Mouse (Mus musculus) MEL (cell line): Measurements from ENCODE around the gene Esr1. TPM values are rescaled to one million over a fixed set of nuclear protein-coding genes. Genes with fewer than 3 reads are reported as not detected.
"Not testable (repeated sequence)": the region's sequence is repeated elsewhere in the genome, so short reads cannot be mapped to it uniquely, and the experiment has no call there.

Experiments
- DNase-seq: peaks from one replicate; pipeline ENCODE4 v3.0.0; 2011; ENCODE audit warnings: low read depth, low spot score
- H3K27ac ChIP-seq: 2 replicates; pipeline ENCODE4 v1.5.1; 2012; ENCODE audit warnings: low read depth, mild to moderate bottlenecking, control low read depth, low read length, moderate library complexity; ENCODE audit not compliant: control insufficient read depth
- H3K27me3 ChIP-seq, 2 experiments: fragments of 150-350 bp in 1 of 2; sonication (generic) in 1 of 2; 2 replicates each; pipeline ENCODE4 v1.6.1; 2012; ENCODE audit warnings: low read length in 2 of 2, mild to moderate bottlenecking in 2 of 2, improper control_type of control experiment in 1 of 2, moderate library complexity in 1 of 2; ENCODE audit not compliant: insufficient read depth in 2 of 2, control insufficient read depth in 1 of 2
- H3K36me3 ChIP-seq, 2 experiments: 2 replicates each; pipeline ENCODE4 v1.6.1; 2012 to 2014; ENCODE audit warnings: low read length in 2 of 2, improper control_type of control experiment in 1 of 2, inconsistent platforms in 1 of 2, mild to moderate bottlenecking in 1 of 2; ENCODE audit not compliant: insufficient read depth in 2 of 2, control insufficient read depth in 1 of 2
- H3K4me1 ChIP-seq, 2 experiments: fragments of 150-350 bp in 1 of 2; sonication (generic) in 1 of 2; 2 replicates each; pipeline ENCODE4 v1.6.1; 2012; ENCODE audit warnings: low read length in 2 of 2, improper control_type of control experiment in 1 of 2, mild to moderate bottlenecking in 1 of 2; ENCODE audit not compliant: insufficient read depth in 2 of 2, control insufficient read depth in 1 of 2
- H3K4me3 ChIP-seq, 2 experiments: fragments of 150-350 bp in 1 of 2; sonication (generic) in 1 of 2; 2 replicates each; pipeline ENCODE4 v1.5.1; 2012; ENCODE audit warnings: low read depth in 2 of 2, low read length in 2 of 2, mild to moderate bottlenecking in 2 of 2, moderate library complexity in 2 of 2, control low read depth in 1 of 2, improper control_type of control experiment in 1 of 2; ENCODE audit not compliant: control insufficient read depth in 1 of 2, insufficient read depth in 1 of 2
- H3K79me2 ChIP-seq: 2 replicates; pipeline ENCODE4 v1.6.1; 2012; ENCODE audit warnings: mild to moderate bottlenecking, low read length, moderate library complexity; ENCODE audit not compliant: control insufficient read depth, poor library complexity, insufficient read depth
- H3K9ac ChIP-seq: 2 replicates; pipeline ENCODE4 v1.6.1; 2012; ENCODE audit warnings: low read depth, mild to moderate bottlenecking, control low read depth, low read length, moderate library complexity; ENCODE audit not compliant: control insufficient read depth, poor library complexity, severe bottlenecking
- H3K9me3 ChIP-seq: fragments of 150-350 bp; sonication (generic); replicated peaks from 2 replicates; pipeline ENCODE4 v1.6.1; 2012; ENCODE audit warnings: mild to moderate bottlenecking, low read length, improper control_type of control experiment, moderate library complexity; ENCODE audit not compliant: insufficient read depth
- CHD2 ChIP-seq: IDR thresholded peaks from 2 replicates; pipeline ENCODE4 v1.6.1; 2011; ENCODE audit warnings: low read length, improper control_type of control experiment
- ETS1 ChIP-seq: IDR thresholded peaks from 2 replicates; pipeline ENCODE4 v1.6.1; 2012; ENCODE audit warnings: low read depth, mild to moderate bottlenecking, inconsistent platforms, low read length, improper control_type of control experiment, moderate library complexity
- HCFC1 ChIP-seq: IDR thresholded peaks from 2 replicates; pipeline ENCODE4 v1.6.1; 2012; ENCODE audit warnings: low read depth, mild to moderate bottlenecking, inconsistent platforms, low read length, improper control_type of control experiment, moderate library complexity
- JUND ChIP-seq: IDR thresholded peaks from 2 replicates; pipeline ENCODE4 v1.6.1; 2011; ENCODE audit warnings: low read depth, mild to moderate bottlenecking, improper control_type of control experiment, low read length
- KAT2A ChIP-seq: conservative IDR thresholded peaks from 2 replicates; pipeline ENCODE4 v1.6.1; 2012; ENCODE audit warnings: low read depth, low read length, improper control_type of control experiment, inconsistent platforms
- MAFK ChIP-seq: IDR thresholded peaks from 2 replicates; pipeline ENCODE4 v1.6.1; 2011; ENCODE audit warnings: low read depth, mild to moderate bottlenecking, low read length, improper control_type of control experiment, borderline replicate concordance
- MEF2A ChIP-seq: IDR thresholded peaks from 2 replicates; pipeline ENCODE4 v1.6.1; 2014; ENCODE audit warnings: low read depth, mild to moderate bottlenecking, inconsistent platforms, low read length, improper control_type of control experiment; ENCODE audit not compliant: poor library complexity, insufficient replicate concordance, severe bottlenecking; ENCODE audit errors: extremely low read depth
- MYB ChIP-seq: IDR thresholded peaks from 2 replicates; pipeline ENCODE4 v1.6.1; 2011; ENCODE audit warnings: mild to moderate bottlenecking, low read depth, low read length, improper control_type of control experiment
- NELFE ChIP-seq: IDR thresholded peaks from 2 replicates; pipeline ENCODE4 v1.6.1; 2011; ENCODE audit warnings: low read depth, low read length, improper control_type of control experiment
- POLR2A ChIP-seq, 2 experiments: IDR thresholded peaks; 2 replicates each; pipeline ENCODE4 v1.6.1; 2011 to 2012; ENCODE audit warnings: low read length in 2 of 2, mild to moderate bottlenecking in 2 of 2, control low read depth in 1 of 2, improper control_type of control experiment in 1 of 2, low read depth in 1 of 2, moderate library complexity in 1 of 2; ENCODE audit not compliant: control insufficient read depth in 1 of 2, insufficient read depth in 1 of 2, poor library complexity in 1 of 2
- POLR2AphosphoS5 ChIP-seq: IDR thresholded peaks from 2 replicates; pipeline ENCODE4 v1.6.1; 2012; ENCODE audit warnings: low read depth, borderline replicate concordance, mild to moderate bottlenecking, inconsistent platforms, low read length, moderate library complexity, mixed read lengths
- UBTF ChIP-seq: IDR thresholded peaks from 2 replicates; pipeline ENCODE4 v1.6.1; 2012; ENCODE audit warnings: low read depth, mild to moderate bottlenecking, inconsistent platforms, low read length, improper control_type of control experiment, moderate library complexity, borderline replicate concordance; ENCODE audit not compliant: insufficient read depth
- USF2 ChIP-seq, 2 experiments: IDR thresholded peaks; 2 replicates each; pipeline ENCODE4 v1.6.1; 2011 to 2012; ENCODE audit warnings: improper control_type of control experiment in 2 of 2, low read length in 2 of 2, borderline replicate concordance in 1 of 2, inconsistent platforms in 1 of 2, low read depth in 1 of 2, mild to moderate bottlenecking in 1 of 2; ENCODE audit not compliant: insufficient read depth in 1 of 2
- ZKSCAN1 ChIP-seq: IDR thresholded peaks from 2 replicates; pipeline ENCODE4 v1.6.1; 2012; ENCODE audit warnings: low read depth, mild to moderate bottlenecking, inconsistent platforms, low read length, improper control_type of control experiment, moderate library complexity
- ZMIZ1 ChIP-seq: IDR thresholded peaks from 2 replicates; pipeline ENCODE4 v1.6.1; 2012; ENCODE audit warnings: low read depth, mild to moderate bottlenecking, inconsistent platforms, low read length, improper control_type of control experiment, moderate library complexity
- ZNF384 ChIP-seq: IDR thresholded peaks from 2 replicates; pipeline ENCODE4 v1.6.1; 2012; ENCODE audit warnings: low read depth, mild to moderate bottlenecking, inconsistent platforms, low read length, improper control_type of control experiment
- polyA plus RNA-seq, 2 experiments: library from polyadenylated mRNA; stranded (reverse) in 1 of 2; unstranded in 1 of 2; fragments of >175 nt in 1 of 2; fragments of >200 nt in 1 of 2; gene quantifications; 2 replicates each; pipeline versions ENCODE4 v1.2.1 to v1.2.4; 2012; ENCODE audit warnings: low replicate concordance in 2 of 2, low read depth in 1 of 2; ENCODE audit not compliant: insufficient read length in 2 of 2, insufficient read depth in 1 of 2, missing spikeins in 1 of 2
- total RNA-seq: library from RNA; depleted of rRNA; stranded (reverse); fragments of 300-350 nt; gene quantifications from 2 replicates; pipeline ENCODE4 v1.2.3, GENCODE M21; 2012

Esr1 gene
- total and polyA plus RNA-seq, 3 experiments, result 0.65 to 0.69 TPM; not detected in 1

- Histone ChIP-seq H3K79me2 (no peaks in the 10 kb centered on the region), H3K4me1 (peaks cover 0 to 3% of the 10 kb centered on the region in 2 experiments; a peak in 1 of 4 replicates), H3K27me3 (no peaks in the 10 kb centered on the region), H3K9ac (no peak overlapping the region), H3K4me3 (no peak overlapping the region), H3K9me3 (no peaks in the 10 kb centered on the region), H3K27ac (no peak overlapping the region), H3K36me3 (peaks cover 0 to 2% of the 10 kb centered on the region in 2 experiments; a peak in 1 of 4 replicates)
- TF ChIP-seq ZMIZ1 (no peak), UBTF (no peak), JUND (no peak), MAFK (no peak), USF2 (IDR thresholded peaks at IDR 0.05; ENCODE audit: borderline replicate concordance in 1 of 2, insufficient read depth in 1 of 2, low read depth in 1 of 2, low read length in 2 of 2) (no peak), NELFE (no peak), ZNF384 (no peak), MYB (no peak), ETS1 (no peak), POLR2A (IDR thresholded peaks at IDR 0.05; ENCODE audit: control insufficient read depth in 1 of 2, insufficient read depth in 1 of 2, low read depth in 1 of 2, low read length in 2 of 2, poor library complexity in 1 of 2) (no peak), CHD2 (no peak), HCFC1 (no peak), POLR2AphosphoS5 (no peak)
- peak; percentile 28 for DNase-seq
Measured at GRCm38 (mm10) chr10:4600796-4601474, 10.5 kb upstream of the Esr1 start.

GRCm38 (mm10) chr10:4601612-4602011 is 9.8 kb upstream of the Esr1 start:
- H3K27me3 ChIP-seq, H3K79me2 ChIP-seq, H3K4me1 ChIP-seq, H3K4me3 ChIP-seq, H3K9ac ChIP-seq, H3K36me3 ChIP-seq, H3K9me3 ChIP-seq, H3K27ac ChIP-seq: not testable (repeated sequence)
- DNase-seq, result peak; percentile 55

- DNase-seq, result no peak
- no peaks in the 10 kb centered on the region for H3K4me1 ChIP-seq
- H3K9ac ChIP-seq, result no peak overlapping the region
- no peak overlapping the region for H3K4me3 ChIP-seq
- H3K9me3 ChIP-seq, result no peaks in the 10 kb centered on the region
- no peak overlapping the region for H3K27ac ChIP-seq
- H3K79me2 ChIP-seq, result no peaks in the 10 kb centered on the region
- no peaks in the 10 kb centered on the region for H3K27me3 ChIP-seq
- 0 out of 4 replicates have a peak, but pooled peaks cover 0 to under 1% of the 10 kb centered on the region in 2 experiments for H3K36me3 ChIP-seq
- peak; percentile 59; the same call in 1 of the 2 replicates for TF ChIP-seq ZKSCAN1
- TF ChIP-seq MEF2A, result no peak
- no peak for TF ChIP-seq KAT2A
Measured at GRCm38 (mm10) chr10:4602466-4602865, 8.9 kb upstream of the Esr1 start.
